Mouse (Mus musculus): ENCODE data around the gene Snd1.

- no peak for TF ChIP-seq GATA1 (IDR thresholded peaks at IDR 0.05; ENCODE audit: borderline replicate concordance, low read length)
- no peak for TF ChIP-seq FLI1 (IDR thresholded peaks at IDR 0.05; ENCODE audit: low read length)
These were observed 256.3 kb downstream of the Snd1 start for GRCm38 (mm10) chr6:28731246-28731645.
